Mouse (Mus musculus): ENCODE results near the gene Prss41.

The Prss41 gene

DNA sequence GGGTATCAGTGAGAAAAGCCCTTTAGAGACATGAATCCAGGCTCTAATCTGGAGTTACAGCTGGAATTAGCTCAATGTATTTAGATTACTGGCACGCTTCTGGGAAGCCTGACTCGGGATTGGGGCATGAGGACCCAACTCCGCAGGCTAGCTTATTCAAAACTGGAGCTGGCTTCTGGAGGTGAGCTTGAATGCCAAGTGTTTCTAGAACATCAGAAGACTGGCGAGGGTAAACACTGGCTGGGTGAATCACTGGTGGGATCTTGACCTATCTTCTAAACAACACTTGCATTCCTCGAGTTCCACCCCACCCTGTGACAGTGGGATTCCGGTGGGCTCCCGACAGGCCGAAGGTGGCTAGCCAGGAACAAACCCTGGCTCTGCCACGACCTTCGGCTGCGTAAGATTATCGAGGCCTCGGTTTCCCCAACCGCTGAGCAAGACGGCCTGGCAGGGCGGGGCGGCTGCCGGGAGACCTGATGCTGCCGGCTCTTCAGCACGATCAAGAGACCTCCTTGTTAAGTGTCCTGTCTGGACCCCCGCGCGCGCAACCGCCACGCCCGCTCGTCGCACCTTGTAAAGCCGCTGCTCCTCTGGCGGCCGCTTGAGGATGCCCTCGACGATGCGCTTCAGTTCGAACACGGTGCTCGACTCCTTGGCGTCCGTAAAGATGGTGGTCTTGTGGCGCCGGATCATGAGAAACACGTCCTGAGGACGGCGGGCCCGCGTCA lies 15.5 kb downstream of the Prss41 start:
- peak; percentile 62 to 84 for DNase-seq (ENCODE audit: low spot score in 2 of 2)

DNA sequence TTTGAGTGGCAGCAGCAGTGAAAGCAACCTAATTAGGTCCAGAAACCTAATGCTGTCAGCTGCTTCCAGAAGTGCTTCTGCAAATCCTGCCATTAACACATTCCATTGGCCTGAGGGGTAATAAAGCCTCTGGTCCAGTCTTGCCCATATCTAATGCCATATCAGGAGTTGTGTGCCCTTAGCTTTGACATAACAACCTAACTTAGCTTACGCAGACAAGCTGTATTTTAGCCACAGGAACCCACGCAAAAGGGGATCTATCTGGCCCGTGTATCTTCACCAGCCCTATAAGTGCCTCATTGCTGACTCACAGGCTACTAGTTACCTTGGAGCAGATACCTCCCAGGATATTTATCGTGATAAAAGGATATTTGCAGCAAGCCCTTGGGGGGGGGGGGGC lies 18.4 kb downstream of the Prss41 start:
- DNase-seq (ENCODE audit: low spot score in 2 of 2) = no peak

DNA sequence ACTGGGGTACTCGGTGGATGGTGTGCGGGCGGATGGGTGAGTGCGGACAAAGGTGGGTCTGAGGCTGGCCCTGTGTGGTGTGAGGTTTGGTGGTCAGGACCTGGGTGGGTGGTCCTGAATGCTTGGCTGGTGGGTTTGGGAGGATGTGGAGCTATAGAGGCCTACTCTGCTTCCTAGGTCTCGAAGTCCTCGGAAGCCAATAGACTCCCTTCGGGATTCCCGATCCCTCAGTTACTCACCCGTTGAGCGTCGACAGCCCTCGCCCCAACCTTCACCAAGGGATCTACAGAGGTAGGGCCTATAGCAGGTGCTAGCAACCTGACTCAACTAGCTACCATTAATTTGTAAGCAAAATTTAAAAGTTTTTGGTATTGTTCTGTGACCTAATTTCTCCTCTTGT lies 20.4 kb downstream of the Prss41 start:
- no peak for DNase-seq (ENCODE audit: low spot score in 2 of 2)

- DNase-seq (ENCODE audit: low spot score in 2 of 2) = no peak
Observed at GRCm38 (mm10) chr17:23823018-23823417, 21.0 kb downstream of the Prss41 start.

GRCm38 (mm10) chr17:23822094-23822493 lies 21.9 kb downstream of the Prss41 start:
- DNase-seq (ENCODE audit: low spot score in 2 of 2) = no peak

DNA sequence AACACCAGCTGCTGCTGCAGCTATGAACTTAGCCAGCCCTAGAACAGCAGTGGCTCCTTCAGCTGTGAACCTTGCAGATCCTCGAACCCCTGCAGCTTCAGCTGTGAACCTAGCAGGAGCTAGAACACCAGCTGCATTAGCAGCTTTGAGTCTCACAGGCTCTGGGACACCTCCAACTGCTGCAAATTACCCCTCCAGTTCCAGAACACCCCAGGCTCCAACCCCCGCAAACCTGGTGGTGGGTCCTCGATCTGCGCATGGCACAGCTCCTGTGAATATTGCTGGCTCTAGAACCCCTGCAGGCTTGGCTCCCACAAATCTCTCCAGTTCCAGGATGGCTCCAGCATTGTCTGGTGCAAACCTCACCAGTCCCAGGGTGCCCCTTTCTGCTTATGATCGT lies 23.2 kb downstream of the Prss41 start:
- no peak for DNase-seq (ENCODE audit: low spot score in 2 of 2)

GRCm38 (mm10) chr17:23819235-23819634 lies 24.7 kb downstream of the Prss41 start:
- no peak for DNase-seq (ENCODE audit: low spot score in 2 of 2)

DNA sequence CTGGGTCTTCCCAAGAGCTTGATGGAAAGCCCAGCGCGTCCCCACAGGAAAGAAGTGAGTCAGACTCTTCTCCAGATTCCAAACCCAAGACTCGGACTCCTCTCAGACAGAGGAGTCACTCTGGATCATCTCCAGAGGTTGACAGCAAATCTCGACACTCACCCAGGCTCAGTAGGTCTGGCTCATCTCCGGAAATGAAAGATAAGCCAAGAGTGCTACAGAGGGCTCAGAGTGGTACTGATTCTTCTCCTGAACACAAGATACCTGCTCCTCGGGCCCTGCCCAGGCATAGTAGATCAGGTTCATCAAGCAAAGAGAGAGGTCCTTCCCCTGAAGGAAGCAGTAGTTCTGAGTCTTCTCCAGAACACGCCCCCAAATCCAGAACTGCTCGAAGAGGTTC lies 25.4 kb downstream of the Prss41 start:
- DNase-seq (ENCODE audit: low spot score in 2 of 2) = no peak

DNA sequence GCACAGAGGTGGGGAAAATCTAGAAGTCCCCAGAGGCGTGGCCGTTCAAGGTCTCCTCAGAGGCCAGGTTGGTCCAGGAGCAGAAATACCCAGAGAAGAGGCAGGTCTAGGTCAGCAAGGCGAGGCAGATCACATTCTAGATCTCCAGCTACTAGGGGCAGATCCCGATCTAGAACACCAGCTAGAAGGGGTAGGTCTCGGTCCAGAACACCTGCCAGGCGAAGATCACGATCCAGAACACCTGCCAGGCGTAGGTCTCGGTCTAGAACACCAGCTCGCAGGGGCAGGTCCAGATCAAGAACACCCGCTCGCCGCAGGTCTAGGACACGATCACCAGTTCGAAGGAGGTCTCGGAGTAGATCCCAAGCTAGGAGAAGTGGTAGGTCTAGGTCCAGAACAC lies 28.3 kb downstream of the Prss41 start:
- no peak for DNase-seq (ENCODE audit: low spot score in 2 of 2)

DNA sequence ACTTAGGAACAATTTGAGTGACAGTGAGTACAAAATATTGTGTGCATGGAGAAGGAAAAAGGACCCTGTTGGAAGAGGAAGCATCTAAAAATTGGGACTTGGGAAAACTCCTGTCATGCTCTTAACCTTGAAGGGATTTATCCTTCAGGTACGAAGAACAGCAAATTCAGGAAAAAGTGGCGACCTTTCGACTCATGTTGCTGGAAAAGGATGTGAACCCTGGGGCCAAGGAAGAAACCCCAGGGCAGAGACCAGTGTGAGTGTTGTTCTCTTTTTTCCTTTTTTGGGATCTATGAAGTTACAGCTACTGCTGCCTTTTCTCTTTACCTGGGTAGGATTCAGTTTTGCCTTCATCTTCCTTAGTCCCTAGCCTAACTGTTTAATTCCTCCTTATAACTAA lies 36.1 kb downstream of the Prss41 start:
- DNase-seq (ENCODE audit: low spot score in 2 of 2) = no peak

DNA sequence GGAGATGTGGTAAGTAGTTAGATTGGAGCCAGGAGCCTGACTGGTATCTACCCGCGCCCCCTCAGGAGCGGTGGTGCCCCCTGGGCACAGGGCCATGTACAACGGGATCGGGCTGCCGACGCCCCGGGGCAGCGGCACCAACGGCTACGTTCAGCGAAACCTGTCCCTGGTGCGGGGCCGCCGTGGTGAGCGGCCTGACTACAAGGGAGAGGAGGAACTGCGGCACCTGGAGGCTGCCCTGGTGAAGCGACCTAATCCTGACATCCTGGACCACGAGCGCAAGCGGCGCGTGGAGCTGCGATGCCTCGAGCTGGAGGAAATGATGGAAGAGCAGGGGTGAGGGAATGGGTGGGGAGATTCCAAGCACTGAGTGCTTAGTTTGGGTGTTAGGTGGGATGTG lies 37.1 kb downstream of the Prss41 start:
- no peak for DNase-seq (ENCODE audit: low spot score in 2 of 2)

DNA sequence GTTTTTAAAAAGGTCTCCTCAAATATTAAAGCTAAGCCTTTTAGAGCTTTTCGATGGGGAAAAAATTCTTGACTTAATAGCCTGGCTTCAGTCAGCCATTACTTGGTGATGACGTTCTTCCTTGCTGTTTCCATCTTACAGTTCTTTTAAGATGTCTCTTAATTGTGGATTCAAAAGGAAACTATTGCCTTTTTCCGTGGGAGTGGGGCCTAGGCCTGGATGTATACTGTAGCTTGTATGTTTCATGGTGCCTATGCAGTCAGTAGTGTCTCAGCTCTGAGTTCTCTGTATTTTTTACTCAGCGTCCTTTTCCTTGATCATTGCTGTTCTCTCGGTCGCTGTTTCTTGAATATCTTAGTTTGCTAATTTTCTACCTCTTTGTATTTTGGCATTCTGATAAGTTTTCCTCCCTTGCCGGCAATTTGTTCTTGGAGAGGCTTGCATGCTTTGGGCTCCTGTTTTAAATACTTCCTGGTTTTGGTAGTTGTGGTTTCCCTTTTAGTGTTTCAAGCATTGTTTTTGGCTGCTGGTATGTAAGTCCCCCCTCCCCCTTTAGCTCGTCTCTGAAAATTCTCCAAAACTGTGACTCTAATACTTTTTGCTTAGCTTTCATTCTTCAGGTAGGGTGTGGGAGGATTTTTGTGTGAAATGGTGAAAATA lies 39.4 kb downstream of the Prss41 start:
- DNase-seq (ENCODE audit: low spot score in 2 of 2) = no peak

GRCm38 (mm10) chr17:23803366-23804041 lies 40.5 kb downstream of the Prss41 start:
- DNase-seq (ENCODE audit: low spot score in 2 of 2) = peak; percentile 85 to 94

- peak; percentile 94 to 95 for DNase-seq (ENCODE audit: low spot score in 2 of 2)
Observed at GRCm38 (mm10) chr17:23802746-23803365, 41.1 kb downstream of the Prss41 start.

GRCm38 (mm10) chr17:23801627-23802026 lies 42.3 kb downstream of the Prss41 start:
- no peak for DNase-seq (ENCODE audit: low spot score in 2 of 2)

- no peak for DNase-seq (ENCODE audit: low spot score in 2 of 2)
Observed at GRCm38 (mm10) chr17:23797316-23797715, 46.7 kb downstream of the Prss41 start.

DNA sequence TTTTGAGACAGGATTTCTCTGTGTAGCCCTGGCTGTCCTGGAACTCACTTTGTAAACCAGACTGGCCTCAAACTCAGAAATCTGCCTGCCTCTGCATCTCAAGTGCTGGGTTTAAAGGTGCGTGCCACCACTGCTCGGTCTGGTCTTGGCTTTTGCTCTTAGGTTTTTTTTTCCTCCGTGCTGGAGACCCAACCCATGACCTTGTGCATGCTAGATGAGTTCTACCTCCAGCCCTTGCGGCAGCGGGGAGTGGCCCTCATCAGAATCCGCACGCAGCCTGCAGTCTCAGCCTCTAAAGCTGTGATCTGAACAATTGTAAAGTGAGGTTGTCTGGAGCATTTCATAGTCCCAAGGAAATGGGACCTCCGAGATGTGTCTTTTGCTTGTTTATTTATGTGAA lies 48.6 kb downstream of the Prss41 start:
- no peak for DNase-seq (ENCODE audit: low spot score in 2 of 2)

GRCm38 (mm10) chr17:23791079-23791357 lies 53.0 kb downstream of the Prss41 start:
- no peak for DNase-seq (ENCODE audit: low spot score in 2 of 2)

- DNase-seq (ENCODE audit: low spot score in 2 of 2) = peak; percentile 48 to 82
Observed at GRCm38 (mm10) chr17:23790269-23791078, 53.5 kb downstream of the Prss41 start, which contains the start of gene Srrm2. Srrm2 (plus strand) TSS chr17:23790532.

DNA sequence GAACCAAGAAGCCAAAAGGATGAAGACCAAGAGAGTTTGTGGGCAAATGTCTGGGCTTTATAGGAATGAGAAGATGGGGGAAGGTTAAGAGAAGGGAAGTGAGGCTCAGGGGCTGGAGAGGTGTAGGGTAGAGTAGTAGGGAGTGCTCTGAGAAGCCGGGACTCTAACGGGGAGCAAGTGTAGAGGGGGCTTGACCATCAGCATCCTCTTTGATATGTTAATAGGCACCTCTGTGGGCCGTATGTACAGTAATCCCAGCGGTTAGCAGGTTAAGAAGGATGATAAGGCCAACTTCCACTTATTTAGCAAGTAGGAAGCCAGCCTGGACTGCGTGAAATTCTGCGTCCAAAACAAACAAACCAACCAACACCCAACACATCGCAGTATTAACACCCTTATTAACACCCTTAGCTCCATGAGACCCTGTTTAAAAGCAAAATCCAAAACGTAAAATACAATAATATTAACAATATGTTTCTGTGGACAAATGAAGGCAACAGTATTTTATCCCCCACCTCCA lies 54.2 kb downstream of the Prss41 start:
- DNase-seq (ENCODE audit: low spot score in 2 of 2) = no peak

DNA sequence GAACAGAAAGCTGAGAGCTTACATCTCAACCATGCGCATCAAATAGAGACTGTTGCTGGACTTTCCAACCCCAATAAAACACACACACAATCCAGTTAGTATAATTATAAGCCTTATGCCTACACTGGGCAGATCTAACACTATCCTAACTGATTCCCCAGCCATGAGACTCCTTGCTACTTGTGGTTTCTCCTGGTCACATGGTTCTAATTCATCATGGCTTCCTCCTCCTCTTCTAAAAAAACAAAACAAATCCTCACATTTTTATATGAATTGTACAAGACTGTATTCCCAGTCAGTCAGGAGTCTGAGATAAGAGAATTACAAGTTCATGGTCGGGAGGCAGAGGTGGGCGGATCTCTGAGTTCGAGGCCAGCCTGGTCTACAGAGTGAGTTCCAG lies 55.0 kb downstream of the Prss41 start:
- DNase-seq (ENCODE audit: low spot score in 2 of 2) = no peak

Measured in spleen, postnatal 4 days (tissue).